Mouse (Mus musculus) mammary gland, adult 2 months (tissue): ENCODE measurements around the gene Mrps6. TPM values are rescaled to one million over a fixed set of nuclear protein-coding genes. Genes with fewer than 3 reads are reported as not detected.

ENCODE experiments used
- polyA plus RNA-seq: library from polyadenylated mRNA; depleted of rRNA; stranded (reverse); fragments of >200 nt; gene quantifications from 2 replicates; pipeline ENCODE4 v1.2.3, GENCODE M21; 2012; ENCODE audit warnings: low replicate concordance; rRNA removed

Gene Mrps6
- polyA plus RNA-seq = 49.0 and 53.4 TPM in 2 replicates

DNA sequence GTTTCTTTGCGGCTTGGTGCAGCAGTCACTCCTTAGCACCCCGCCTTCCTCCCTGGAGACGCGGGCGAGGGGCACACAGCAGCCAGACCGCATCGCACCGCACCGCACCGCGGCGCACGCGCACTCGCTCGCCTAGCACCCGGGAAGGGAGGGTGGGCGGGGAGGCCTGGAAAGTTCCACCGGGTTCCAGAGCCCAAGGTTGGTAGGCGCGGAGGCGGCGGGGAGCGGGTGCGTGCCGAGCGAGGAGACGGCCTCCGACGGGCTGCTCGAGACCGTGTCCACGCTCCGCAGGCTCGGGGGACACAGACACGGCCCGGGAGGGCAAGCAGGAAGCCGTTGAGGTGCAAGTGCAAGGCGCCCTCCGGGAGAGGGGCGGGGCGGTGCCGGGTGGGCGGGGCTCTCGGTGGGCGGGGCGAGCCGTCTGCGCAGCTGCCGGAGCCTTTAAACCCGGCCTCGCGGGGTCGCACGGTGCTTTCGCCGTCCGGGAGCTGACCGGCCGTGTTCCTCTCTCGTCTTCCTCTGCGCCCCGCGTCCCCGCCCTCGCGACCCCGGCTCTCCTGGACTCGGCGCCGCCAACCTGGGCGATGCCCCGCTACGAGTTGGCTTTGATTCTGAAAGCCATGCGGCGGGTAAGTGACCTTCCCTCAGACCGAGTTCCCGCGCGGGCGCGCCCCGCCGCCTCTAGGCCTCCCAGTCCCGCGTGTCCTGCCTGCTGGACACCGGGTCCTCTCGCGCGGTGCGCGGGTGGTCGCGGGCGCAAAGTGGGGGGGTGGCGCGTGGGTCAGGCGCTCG lies at the start of gene Mrps6, which contains the start of the genes Gm49711 and Slc5a3:
Mrps6 (plus strand) TSS at position 419 of the 792 bp plus-strand sequence.
Gm49711 (plus strand) TSS at position 465 of the 792 bp plus-strand sequence.
Slc5a3 (plus strand) TSS at position 471 of the 792 bp plus-strand sequence.

Other genes with a start within 250 kb of the Mrps6 start
- not detected in 2 replicates for gene Gm49711, start within 50 bp of the Mrps6 start, polyA plus RNA-seq
- 3.6 and 7.7 TPM in 2 replicates for gene Slc5a3, start 52 bp downstream of the Mrps6 start, polyA plus RNA-seq
- not detected in 2 replicates for gene Kcne2, start 234.1 kb downstream of the Mrps6 start, polyA plus RNA-seq
- gene Smim11, start 243.0 kb downstream of the Mrps6 start, polyA plus RNA-seq = 28.6 and 31.3 TPM in 2 replicates